Mouse (Mus musculus) embryonic fibroblast, embryonic 13.5 days (primary cell): Measurements from ENCODE around the gene Igfbp3. TPM values are rescaled to one million over a fixed set of nuclear protein-coding genes. Genes with fewer than 3 reads are reported as not detected.

ENCODE experiments used
- H3K27ac ChIP-seq: 2 replicates; pipeline ENCODE4 v1.5.1; 2012; ENCODE audit warnings: low read length, control low read depth, inconsistent platforms; ENCODE audit not compliant: insufficient read depth
- H3K4me1 ChIP-seq: 2 replicates; pipeline ENCODE4 v1.6.1; 2011; ENCODE audit warnings: low read length; ENCODE audit not compliant: control insufficient read depth, insufficient read depth
- H3K4me3 ChIP-seq: 2 replicates; pipeline ENCODE4 v1.5.1; 2011; ENCODE audit warnings: mild to moderate bottlenecking, control low read depth, low read length; ENCODE audit not compliant: insufficient read depth
- CTCF ChIP-seq: IDR thresholded peaks from 2 replicates; pipeline ENCODE4 v1.5.1; 2011; ENCODE audit warnings: mild to moderate bottlenecking, control low read depth, low read length, moderate library complexity, borderline replicate concordance; ENCODE audit not compliant: insufficient read depth
- POLR2A ChIP-seq: IDR thresholded peaks from 2 replicates; pipeline ENCODE4 v1.6.1; 2011; ENCODE audit warnings: low read depth, mild to moderate bottlenecking, control low read depth, low read length, moderate library complexity
- polyA plus RNA-seq: library from polyadenylated mRNA; stranded (reverse); fragments of >200 nt; gene quantifications from 2 replicates; pipeline ENCODE4 v1.2.4, GENCODE M21; 2011; ENCODE audit warnings: low read depth; ENCODE audit not compliant: missing spikeins, insufficient read length

Gene Igfbp3
- polyA plus RNA-seq, 1 experiment = 209 TPM

GRCm38 (mm10) chr11:7213161-7213500 is 592 bp downstream of the Igfbp3 start:
- H3K4me1 ChIP-seq = no peaks in the 10 kb centered on the region; the same call in 1 of the 2 replicates
- no peak for TF ChIP-seq CTCF
- no peak for TF ChIP-seq POLR2A
- peak overlapping the region; percentile 37 for H3K4me3 ChIP-seq
- H3K27ac ChIP-seq = no peak overlapping the region

- Histone ChIP-seq H3K27ac (no peak overlapping the region), H3K4me3 (peak overlapping the region; percentile 37), H3K4me1 (no peaks in the 10 kb centered on the region; the same call in 1 of the 2 replicates)
- TF ChIP-seq POLR2A (no peak; the same call in 1 of the 2 replicates), CTCF (no peak)
These were observed 1.5 kb downstream of the Igfbp3 start for GRCm38 (mm10) chr11:7212126-7212798.

- no peak overlapping the region for H3K27ac ChIP-seq
- no peaks in the 10 kb centered on the region for H3K4me1 ChIP-seq
- TF ChIP-seq POLR2A = no peak
- no peak for TF ChIP-seq CTCF
- H3K4me3 ChIP-seq = no peak overlapping the region
These were observed 2.5 kb downstream of the Igfbp3 start for GRCm38 (mm10) chr11:7211211-7211610.

GRCm38 (mm10) chr11:7210343-7210742 is 3.4 kb downstream of the Igfbp3 start:
- peak; percentile 90 for TF ChIP-seq CTCF
- no peak for TF ChIP-seq POLR2A
- no peaks in the 10 kb centered on the region for H3K4me1 ChIP-seq
- no peak overlapping the region for H3K4me3 ChIP-seq
- no peak overlapping the region for H3K27ac ChIP-seq

- Histone ChIP-seq H3K4me1 (no peaks in the 10 kb centered on the region), H3K4me3 (no peak overlapping the region), H3K27ac (no peak overlapping the region)
- TF ChIP-seq POLR2A (no peak), CTCF (no peak)
These were observed 9.9 kb downstream of the Igfbp3 start for GRCm38 (mm10) chr11:7203846-7204245.

- no peak overlapping the region for H3K27ac ChIP-seq
- TF ChIP-seq CTCF (no peak), POLR2A (no peak)
- H3K4me1 ChIP-seq = no peaks in the 10 kb centered on the region
- H3K4me3 ChIP-seq = no peak overlapping the region
These were observed 11.5 kb downstream of the Igfbp3 start for GRCm38 (mm10) chr11:7202206-7202605.

GRCm38 (mm10) chr11:7200393-7200783 is 13.3 kb downstream of the Igfbp3 start:
- no peak overlapping the region for H3K4me3 ChIP-seq
- no peak overlapping the region for H3K27ac ChIP-seq
- H3K4me1 ChIP-seq = no peaks in the 10 kb centered on the region
- TF ChIP-seq CTCF (no peak), POLR2A (no peak)

- Histone ChIP-seq H3K27ac (no peak overlapping the region), H3K4me1 (no peaks in the 10 kb centered on the region), H3K4me3 (no peak overlapping the region)
- TF ChIP-seq POLR2A = no peak
- no peak for TF ChIP-seq CTCF
These were observed 13.9 kb downstream of the Igfbp3 start for GRCm38 (mm10) chr11:7199736-7200392.

- no peaks in the 10 kb centered on the region for H3K4me1 ChIP-seq
- TF ChIP-seq POLR2A (no peak), CTCF (no peak)
- H3K4me3 ChIP-seq = no peak overlapping the region
- H3K27ac ChIP-seq = no peak overlapping the region
These were observed 15.1 kb downstream of the Igfbp3 start for GRCm38 (mm10) chr11:7198481-7199256.

GRCm38 (mm10) chr11:7198006-7198405 is 15.7 kb downstream of the Igfbp3 start:
- Histone ChIP-seq H3K4me3 (no peak overlapping the region), H3K27ac (no peak overlapping the region), H3K4me1 (no peaks in the 10 kb centered on the region)
- TF ChIP-seq CTCF = no peak
- TF ChIP-seq POLR2A = no peak
